Mouse (Mus musculus) heart, adult 2 months (tissue): ENCODE measurements at regions not wholly inside any gene's neighbourhood (a gene's known extent, or its start where the extent isn't known, plus 50 kb on each side); places are given as distances from the start of the nearest gene placed in this dataset.

Source experiments
- CTCF ChIP-seq: fragments of 200-600 bp; IDR thresholded peaks from 2 replicates; pipeline ENCODE4 v1.8.1; 2022; ENCODE audit warnings: antibody characterized with exemption, mild to moderate bottlenecking, moderate library complexity
- EP300 ChIP-seq: fragments of 200-500 bp; IDR thresholded peaks from 2 replicates; pipeline ENCODE4 v1.6.1; 2011; ENCODE audit warnings: low read depth, low read length, control low read depth; ENCODE audit not compliant: insufficient read depth
- POLR2A ChIP-seq: fragments of 200-500 bp; IDR thresholded peaks from 2 replicates; pipeline ENCODE4 v1.6.1; 2011; ENCODE audit warnings: mild to moderate bottlenecking, low read depth, low read length, control low read depth; ENCODE audit not compliant: insufficient read depth

- no peak for TF ChIP-seq CTCF
- no peak for TF ChIP-seq POLR2A
- no peak for TF ChIP-seq EP300
These were observed 95.0 kb upstream of the Trim52 start for GRCm38 (mm10) chr14:106010961-106011360.
